Mouse (Mus musculus): ENCODE results near the gene Gjb3. TPM values are rescaled to one million over a fixed set of nuclear protein-coding genes. Genes with fewer than 3 reads are reported as not detected.
A peak's percentile ranks its signal among the peaks of the same experiment; 100 is the strongest.

The Gjb3 gene
- polyA plus RNA-seq, 1 experiment from 2014 or later, result 0.33 TPM

GRCm38 (mm10) chr4:127327749-127328148 is 2.9 kb downstream of the Gjb3 start:
- no peak for ATAC-seq (ENCODE audit: low read depth)
- 28% methylated on average over 6 of the region's 6 CpGs for WGBS (ENCODE audit: insufficient replicate concordance)

GRCm38 (mm10) chr4:127327258-127327657 is 3.4 kb downstream of the Gjb3 start:
- Histone ChIP-seq H3K4me2 (ENCODE audit: low read depth, low read length) (no peak overlapping the region), H3K27ac (ENCODE audit: low read length) (no peak overlapping the region), H3K9me3 (replicated peaks; ENCODE audit: control insufficient read depth, low read length) (no peaks in the 10 kb centered on the region), H3K4me3 (ENCODE audit: low read depth, low read length) (no peak overlapping the region), H3K36me3 (ENCODE audit: control insufficient read depth, insufficient read depth) (no peaks in the 10 kb centered on the region), H3K4me1 (ENCODE audit: control insufficient read depth, low read depth, low read length) (no peaks in the 10 kb centered on the region), H3K9ac (ENCODE audit: low read depth, low read length) (no peak overlapping the region), H3K27me3 (ENCODE audit: control insufficient read depth, insufficient read depth, low read depth, low read length) (peaks cover 26% of the 10 kb centered on the region)
- ATAC-seq (ENCODE audit: low read depth), result no peak
- WGBS (ENCODE audit: insufficient replicate concordance), result 19% methylated on average over 7 of the region's 7 CpGs

More at GRCm38 (mm10) chr4:127327749-127328148, 2.9 kb downstream of the Gjb3 start:
- Histone ChIP-seq H3K27me3 (ENCODE audit: control insufficient read depth, insufficient read depth, low read depth, low read length) (peaks cover 26% of the 10 kb centered on the region), H3K27ac (ENCODE audit: low read length) (no peak overlapping the region), H3K4me3 (ENCODE audit: low read depth, low read length) (no peak overlapping the region), H3K4me1 (ENCODE audit: control insufficient read depth, low read depth, low read length) (no peaks in the 10 kb centered on the region), H3K9me3 (replicated peaks; ENCODE audit: control insufficient read depth, low read length) (no peaks in the 10 kb centered on the region), H3K9ac (ENCODE audit: low read depth, low read length) (no peak overlapping the region), H3K4me2 (ENCODE audit: low read depth, low read length) (no peak overlapping the region), H3K36me3 (ENCODE audit: control insufficient read depth, insufficient read depth) (no peaks in the 10 kb centered on the region)

- Histone ChIP-seq H3K4me2 (ENCODE audit: low read depth, low read length) (no peak overlapping the region), H3K27me3 (ENCODE audit: control insufficient read depth, insufficient read depth, low read depth, low read length) (peaks cover 13% of the 10 kb centered on the region), H3K27ac (ENCODE audit: low read length) (no peak overlapping the region), H3K4me1 (ENCODE audit: control insufficient read depth, low read depth, low read length) (no peaks in the 10 kb centered on the region), H3K4me3 (ENCODE audit: low read depth, low read length) (no peak overlapping the region), H3K36me3 (ENCODE audit: control insufficient read depth, insufficient read depth) (no peaks in the 10 kb centered on the region), H3K9ac (ENCODE audit: low read depth, low read length) (no peak overlapping the region), H3K9me3 (replicated peaks; ENCODE audit: control insufficient read depth, low read length) (no peaks in the 10 kb centered on the region)
- 65% methylated on average over 5 of the region's 5 CpGs for WGBS (ENCODE audit: insufficient replicate concordance)
- no peak for ATAC-seq (ENCODE audit: low read depth)
These were observed 5.4 kb downstream of the Gjb3 start for GRCm38 (mm10) chr4:127325276-127325675.

- Histone ChIP-seq H3K27me3 (ENCODE audit: control insufficient read depth, insufficient read depth, low read depth, low read length) (peaks cover 8% of the 10 kb centered on the region), H3K4me1 (ENCODE audit: control insufficient read depth, low read depth, low read length) (no peaks in the 10 kb centered on the region), H3K27ac (ENCODE audit: low read length) (no peak overlapping the region), H3K9me3 (replicated peaks; ENCODE audit: control insufficient read depth, low read length) (no peaks in the 10 kb centered on the region), H3K4me3 (ENCODE audit: low read depth, low read length) (no peak overlapping the region), H3K36me3 (ENCODE audit: control insufficient read depth, insufficient read depth) (no peaks in the 10 kb centered on the region), H3K9ac (ENCODE audit: low read depth, low read length) (no peak overlapping the region), H3K4me2 (ENCODE audit: low read depth, low read length) (no peak overlapping the region)
- 0 out of 2 replicates have a peak, but pooled peaks have one; percentile 24 for ATAC-seq (ENCODE audit: low read depth)
- WGBS (ENCODE audit: insufficient replicate concordance), result 7% methylated on average over 6 of the region's 6 CpGs
These were observed 5.9 kb downstream of the Gjb3 start for GRCm38 (mm10) chr4:127324759-127325158.

- no peaks in the 10 kb centered on the region for H3K4me1 ChIP-seq (ENCODE audit: control insufficient read depth, low read depth, low read length)
- no peaks in the 10 kb centered on the region for H3K36me3 ChIP-seq (ENCODE audit: control insufficient read depth, insufficient read depth)
- H3K4me3 ChIP-seq (ENCODE audit: low read depth, low read length), result no peak overlapping the region
- 63% methylated on average over 10 of the region's 10 CpGs for WGBS (ENCODE audit: insufficient replicate concordance)
- H3K9me3 ChIP-seq (replicated peaks; ENCODE audit: control insufficient read depth, low read length), result no peaks in the 10 kb centered on the region
- H3K27ac ChIP-seq (ENCODE audit: low read length), result no peak overlapping the region
- peaks cover 4% of the 10 kb centered on the region for H3K27me3 ChIP-seq (ENCODE audit: control insufficient read depth, insufficient read depth, low read depth, low read length)
- ATAC-seq (ENCODE audit: low read depth), result no peak
- no peak overlapping the region for H3K4me2 ChIP-seq (ENCODE audit: low read depth, low read length)
- H3K9ac ChIP-seq (ENCODE audit: low read depth, low read length), result no peak overlapping the region
These were observed 6.3 kb downstream of the Gjb3 start for GRCm38 (mm10) chr4:127324296-127324695.

- H3K9ac ChIP-seq (ENCODE audit: low read depth, low read length), result no peak overlapping the region
- H3K4me1 ChIP-seq (ENCODE audit: control insufficient read depth, low read depth, low read length), result no peaks in the 10 kb centered on the region
- H3K4me3 ChIP-seq (ENCODE audit: low read depth, low read length), result no peak overlapping the region
- no peak for ATAC-seq (ENCODE audit: low read depth)
- H3K27me3 ChIP-seq (ENCODE audit: control insufficient read depth, insufficient read depth, low read depth, low read length), result peaks cover 2% of the 10 kb centered on the region; the same call in 1 of the 2 replicates
- no peak overlapping the region for H3K4me2 ChIP-seq (ENCODE audit: low read depth, low read length)
- H3K36me3 ChIP-seq (ENCODE audit: control insufficient read depth, insufficient read depth), result no peaks in the 10 kb centered on the region
- H3K27ac ChIP-seq (ENCODE audit: low read length), result no peak overlapping the region
- no peaks in the 10 kb centered on the region for H3K9me3 ChIP-seq (replicated peaks; ENCODE audit: control insufficient read depth, low read length)
- 64% methylated on average over 3 of the region's 3 CpGs for WGBS (ENCODE audit: insufficient replicate concordance)
These were observed 7.0 kb downstream of the Gjb3 start for GRCm38 (mm10) chr4:127323651-127324050.

GRCm38 (mm10) chr4:127319613-127320012 is 11.0 kb downstream of the Gjb3 start:
- Histone ChIP-seq H3K27me3 (ENCODE audit: control insufficient read depth, insufficient read depth, low read depth, low read length) (no peaks in the 10 kb centered on the region), H3K9me3 (replicated peaks; ENCODE audit: control insufficient read depth, low read length) (no peaks in the 10 kb centered on the region), H3K9ac (ENCODE audit: low read depth, low read length) (no peak overlapping the region), H3K4me1 (ENCODE audit: control insufficient read depth, low read depth, low read length) (no peaks in the 10 kb centered on the region), H3K27ac (ENCODE audit: low read length) (no peak overlapping the region), H3K36me3 (ENCODE audit: control insufficient read depth, insufficient read depth) (no peaks in the 10 kb centered on the region), H3K4me3 (ENCODE audit: low read depth, low read length) (no peak overlapping the region), H3K4me2 (ENCODE audit: low read depth, low read length) (no peak overlapping the region)
- no peak for ATAC-seq (ENCODE audit: low read depth)
- 4% methylated on average over 3 of the region's 3 CpGs for WGBS (ENCODE audit: insufficient replicate concordance)

- Histone ChIP-seq H3K27ac (ENCODE audit: low read length) (no peak overlapping the region), H3K4me2 (ENCODE audit: low read depth, low read length) (no peak overlapping the region)
- ATAC-seq (ENCODE audit: low read depth), result no peak
These were observed 13.5 kb downstream of the Gjb3 start for GRCm38 (mm10) chr4:127317143-127317542.

GRCm38 (mm10) chr4:127315753-127316152 is 14.9 kb downstream of the Gjb3 start:
- WGBS (ENCODE audit: insufficient replicate concordance), result 57% methylated on average over 8 of the region's 8 CpGs
- Histone ChIP-seq H3K36me3 (ENCODE audit: control insufficient read depth, insufficient read depth) (no peaks in the 10 kb centered on the region), H3K4me2 (ENCODE audit: low read depth, low read length) (no peak overlapping the region), H3K9me3 (replicated peaks; ENCODE audit: control insufficient read depth, low read length) (no peaks in the 10 kb centered on the region), H3K4me1 (ENCODE audit: control insufficient read depth, low read depth, low read length) (no peaks in the 10 kb centered on the region), H3K9ac (ENCODE audit: low read depth, low read length) (no peak overlapping the region), H3K27ac (ENCODE audit: low read length) (no peak overlapping the region), H3K4me3 (ENCODE audit: low read depth, low read length) (no peak overlapping the region), H3K27me3 (ENCODE audit: control insufficient read depth, insufficient read depth, low read depth, low read length) (peaks cover 8% of the 10 kb centered on the region; the same call in 1 of the 2 replicates)
- no peak for ATAC-seq (ENCODE audit: low read depth)

More at GRCm38 (mm10) chr4:127317143-127317542, 13.5 kb downstream of the Gjb3 start:
- H3K9me3 ChIP-seq (replicated peaks; ENCODE audit: control insufficient read depth, low read length), result no peaks in the 10 kb centered on the region
- no peaks in the 10 kb centered on the region for H3K4me1 ChIP-seq (ENCODE audit: control insufficient read depth, low read depth, low read length)
- H3K27me3 ChIP-seq (ENCODE audit: control insufficient read depth, insufficient read depth, low read depth, low read length), result peaks cover 8% of the 10 kb centered on the region; the same call in 1 of the 2 replicates
- no peaks in the 10 kb centered on the region for H3K36me3 ChIP-seq (ENCODE audit: control insufficient read depth, insufficient read depth)
- WGBS (ENCODE audit: insufficient replicate concordance), result 46% methylated on average over 4 of the region's 4 CpGs
- H3K9ac ChIP-seq (ENCODE audit: low read depth, low read length), result no peak overlapping the region
- H3K4me3 ChIP-seq (ENCODE audit: low read depth, low read length), result no peak overlapping the region

All from liver, embryonic 16.5 days (tissue).